Mouse (Mus musculus) olfactory bulb, adult 2 months (tissue): ENCODE results near the gene Cracr2b.

Source experiments
- CTCF ChIP-seq: fragments of 200-500 bp; IDR thresholded peaks from 2 replicates; pipeline ENCODE4 v1.5.1; 2012; ENCODE audit warnings: low read depth, mild to moderate bottlenecking, low read length, moderate library complexity; ENCODE audit not compliant: insufficient read depth
- POLR2A ChIP-seq: fragments of 200-500 bp; IDR thresholded peaks from 2 replicates; pipeline ENCODE4 v1.6.1; 2012; ENCODE audit warnings: mild to moderate bottlenecking, low read depth, low read length, moderate library complexity; ENCODE audit not compliant: insufficient read depth

DNA sequence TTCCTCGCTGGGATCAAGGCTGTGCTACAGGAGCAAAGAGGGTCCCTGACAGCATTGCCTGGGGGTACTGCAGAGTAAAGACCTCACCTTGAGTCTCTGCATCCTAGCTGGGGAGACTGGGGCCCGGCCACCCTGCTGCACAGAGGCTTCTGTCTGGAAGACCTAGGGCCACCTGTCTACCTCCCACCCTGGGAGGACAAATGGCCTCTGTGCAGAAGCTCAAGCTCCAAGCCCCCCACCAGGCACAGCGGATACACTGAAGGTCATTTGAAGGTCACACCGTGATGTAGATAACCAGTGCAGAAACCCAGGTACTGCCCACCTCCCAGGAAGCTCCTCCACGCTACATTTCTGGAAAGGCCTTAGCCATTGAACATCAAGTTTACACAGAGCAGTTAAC lies 32.2 kb upstream of the Cracr2b start:
- TF ChIP-seq POLR2A = no peak
- no peak for TF ChIP-seq CTCF
